Mouse (Mus musculus) hindbrain, embryonic 12.5 days (tissue): ENCODE data around the gene Pcid2. TPM values are rescaled to one million over a fixed set of nuclear protein-coding genes. Genes with fewer than 3 reads are reported as not detected.

Experiments
- ATAC-seq: fragments of 200-750 bp; cut with Nextera tagmentation; 2 replicates; pipeline ENCODE4 v1.8.0; 2017; ENCODE audit warnings: moderate TSS enrichment; ENCODE audit not compliant: low FRiP score
- H3K27ac ChIP-seq: fragments of 300-500 bp; sonication (generic); 2 replicates; pipeline ENCODE4 v1.5.1; 2016; ENCODE audit warnings: mild to moderate bottlenecking
- H3K27me3 ChIP-seq: fragments of 300-500 bp; sonication (generic); 2 replicates; pipeline ENCODE4 v1.6.1; 2016; ENCODE audit warnings: mild to moderate bottlenecking
- H3K36me3 ChIP-seq: fragments of 300-500 bp; sonication (generic); 2 replicates; pipeline ENCODE4 v1.6.1; 2016; ENCODE audit warnings: mild to moderate bottlenecking
- H3K4me1 ChIP-seq: fragments of 300-500 bp; sonication (generic); 2 replicates; pipeline ENCODE4 v1.6.1; 2016
- H3K4me2 ChIP-seq: fragments of 300-500 bp; sonication (generic); replicated peaks from 2 replicates; pipeline ENCODE4 v1.6.1; 2016; ENCODE audit warnings: mild to moderate bottlenecking
- H3K4me3 ChIP-seq: fragments of 300-500 bp; sonication (generic); 2 replicates; pipeline ENCODE4 v1.5.1; 2016; ENCODE audit warnings: mild to moderate bottlenecking
- H3K9ac ChIP-seq: fragments of 300-500 bp; sonication (generic); 2 replicates; pipeline ENCODE4 v1.6.1; 2016; ENCODE audit warnings: mild to moderate bottlenecking, moderate library complexity
- H3K9me3 ChIP-seq: fragments of 300-500 bp; sonication (generic); replicated peaks from 2 replicates; pipeline ENCODE4 v1.6.1; 2016; ENCODE audit warnings: mild to moderate bottlenecking
- WGBS: fragments of 180-500 bp; shearing (Covaris S2); methylation state at CpG from one replicate; pipeline ENCODE4 v1.1.7; 2016; 5-methylcytosine and 5-hydroxymethylcytosine counted together
- polyA plus RNA-seq: library from polyadenylated mRNA; unstranded; fragments of >200 nt; fragmentation: Nextera tagmentation; extraction: Ambion mirVana; gene quantifications from 2 replicates; pipeline ENCODE4 v1.2.1, GENCODE M21; 2016

Pcid2 gene
- polyA plus RNA-seq, 1 experiment from 2014 or later: 59.3 TPM

GRCm38 (mm10) chr8:13063112-13063511 is 42.1 kb downstream of the Pcid2 start:
- no peak overlapping the region for H3K9ac ChIP-seq
- H3K4me3 ChIP-seq: no peak overlapping the region
- no peaks in the 10 kb centered on the region; the same call in 1 of the 2 replicates for H3K27me3 ChIP-seq
- 85% methylated on average over 16 of the region's 16 CpGs for WGBS
- ATAC-seq: no peak
- no peaks in the 10 kb centered on the region for H3K36me3 ChIP-seq
- no peak overlapping the region for H3K27ac ChIP-seq
- no peaks in the 10 kb centered on the region for H3K9me3 ChIP-seq
- H3K4me1 ChIP-seq: no peaks in the 10 kb centered on the region
- no peak overlapping the region for H3K4me2 ChIP-seq

DNA sequence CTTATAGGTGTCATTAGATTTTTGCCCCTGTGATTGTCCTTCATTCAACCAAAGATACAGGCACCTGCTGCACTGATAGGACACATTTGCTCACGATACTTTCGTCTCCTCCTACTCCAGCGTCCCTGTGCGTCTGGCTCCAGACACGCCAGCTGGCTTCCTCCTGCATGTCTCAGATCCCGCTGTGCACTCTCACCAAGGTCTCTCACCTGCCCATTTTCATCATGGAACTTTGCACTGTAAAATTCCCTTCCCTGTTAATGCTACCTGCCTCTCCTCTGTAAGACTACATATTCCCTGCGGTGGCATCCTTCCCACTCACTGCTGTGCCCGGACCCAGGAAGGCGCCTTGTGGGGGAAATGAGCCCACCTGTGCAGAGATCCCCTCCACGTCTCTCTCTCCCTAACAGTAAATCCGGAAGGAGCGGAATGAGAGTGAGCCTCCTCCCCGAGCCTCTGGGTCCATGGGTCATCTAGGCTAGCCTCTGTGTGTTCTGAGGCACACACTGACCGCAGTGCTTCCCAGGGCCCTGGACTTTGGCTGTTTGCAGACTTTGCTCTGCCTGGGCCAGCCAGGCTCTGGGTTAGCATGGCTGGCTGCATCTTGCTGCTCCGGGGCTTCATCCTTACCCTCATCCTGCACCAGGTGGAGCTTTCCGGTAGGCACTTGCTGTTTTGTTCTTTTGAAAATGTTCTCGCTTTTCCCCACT is 44.7 kb downstream of the Pcid2 start, which contains the start of gene Proz:
Gene Proz, plus strand, starts transcription at position 474 of the 710 bp plus-strand sequence.
- ATAC-seq: no peak
- Histone ChIP-seq H3K27ac (no peak within 1 kb of the TSS), H3K9me3 (no peaks in the 10 kb centered on the region), H3K4me2 (no peak within 1 kb of the TSS), H3K9ac (no peak within 1 kb of the TSS), H3K36me3 (no peaks in the 10 kb centered on the region), H3K27me3 (no peaks in the 10 kb centered on the region; the same call in 1 of the 2 replicates), H3K4me3 (no peak within 1 kb of the TSS), H3K4me1 (no peaks in the 10 kb centered on the region)
- 77% methylated on average over 17 of the region's 17 CpGs for WGBS

DNA sequence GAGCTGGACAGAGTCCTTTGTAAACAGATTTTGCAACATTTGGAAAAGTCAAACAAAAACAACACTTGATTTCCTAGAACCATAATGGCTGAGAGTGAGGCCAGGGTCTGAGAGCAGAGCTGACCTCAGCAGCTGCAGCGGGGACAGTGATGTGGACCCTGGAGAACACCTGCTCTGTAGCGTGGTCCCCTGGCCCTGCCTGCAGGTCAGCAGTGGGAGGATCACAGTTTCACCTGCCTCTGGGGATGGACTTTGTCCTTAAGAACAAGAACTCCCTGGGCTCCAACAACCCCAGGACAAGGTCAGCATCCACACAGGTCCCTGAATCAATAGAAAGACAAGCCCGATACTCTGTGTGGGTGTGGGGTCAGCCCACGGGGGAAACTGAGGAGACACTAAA is 47.9 kb downstream of the Pcid2 start:
- H3K36me3 ChIP-seq: no peaks in the 10 kb centered on the region
- no peaks in the 10 kb centered on the region; the same call in 1 of the 2 replicates for H3K27me3 ChIP-seq
- 81% methylated on average over 4 of the region's 4 CpGs for WGBS

DNA sequence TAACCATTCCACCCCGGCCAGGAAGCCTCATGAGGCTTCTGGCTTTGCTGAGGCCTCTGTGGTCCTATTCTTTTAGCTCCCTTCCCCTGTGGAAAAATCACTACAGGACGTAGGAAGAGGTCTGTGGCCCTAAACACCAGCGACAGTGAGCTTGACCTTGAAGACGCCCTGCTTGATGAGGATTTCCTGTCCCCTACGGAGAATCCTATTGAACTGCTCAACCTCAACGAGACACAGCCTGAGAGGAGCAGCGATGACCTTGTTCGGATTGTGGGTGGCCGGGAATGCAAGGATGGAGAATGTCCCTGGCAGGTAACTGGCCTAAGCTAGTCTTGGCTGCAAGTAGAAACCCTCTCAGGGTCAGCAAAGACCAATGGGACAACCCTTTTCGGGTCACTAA is 54.7 kb downstream of the Pcid2 start:
- Histone ChIP-seq H3K4me3 (no peak overlapping the region), H3K4me2 (no peak overlapping the region), H3K4me1 (no peaks in the 10 kb centered on the region), H3K9me3 (no peaks in the 10 kb centered on the region), H3K9ac (no peak overlapping the region), H3K27ac (no peak overlapping the region), H3K27me3 (no peaks in the 10 kb centered on the region; the same call in 1 of the 2 replicates), H3K36me3 (no peaks in the 10 kb centered on the region)
- WGBS: 71% methylated on average over 10 of the region's 10 CpGs
- no peak for ATAC-seq

More for the DNA sequence above, 47.9 kb downstream of the Pcid2 start:
- no peak overlapping the region for H3K4me3 ChIP-seq
- H3K9ac ChIP-seq: no peak overlapping the region
- no peaks in the 10 kb centered on the region for H3K4me1 ChIP-seq
- no peak for ATAC-seq
- H3K4me2 ChIP-seq: no peak overlapping the region
- no peaks in the 10 kb centered on the region for H3K9me3 ChIP-seq
- H3K27ac ChIP-seq: no peak overlapping the region

GRCm38 (mm10) chr8:13047652-13048051 is 57.6 kb downstream of the Pcid2 start:
- no peaks in the 10 kb centered on the region for H3K9me3 ChIP-seq
- H3K9ac ChIP-seq: no peak overlapping the region
- no peak overlapping the region for H3K4me3 ChIP-seq
- no peaks in the 10 kb centered on the region for H3K36me3 ChIP-seq
- H3K4me2 ChIP-seq: no peak overlapping the region
- no peaks in the 10 kb centered on the region for H3K4me1 ChIP-seq
- no peak for ATAC-seq
- H3K27me3 ChIP-seq: no peaks in the 10 kb centered on the region; the same call in 1 of the 2 replicates
- H3K27ac ChIP-seq: no peak overlapping the region
- 59% methylated on average over 5 of the region's 5 CpGs for WGBS

- 84% methylated on average over 4 of the region's 4 CpGs for WGBS
- H3K9me3 ChIP-seq: no peaks in the 10 kb centered on the region
- H3K27ac ChIP-seq: no peak overlapping the region
- H3K9ac ChIP-seq: no peak overlapping the region
- no peak for ATAC-seq
- no peaks in the 10 kb centered on the region; the same call in 1 of the 2 replicates for H3K4me1 ChIP-seq
- no peak overlapping the region for H3K4me2 ChIP-seq
- H3K27me3 ChIP-seq: no peaks in the 10 kb centered on the region; the same call in 1 of the 2 replicates
- H3K4me3 ChIP-seq: no peak overlapping the region
- no peaks in the 10 kb centered on the region for H3K36me3 ChIP-seq
Measured at GRCm38 (mm10) chr8:13041459-13041858, 63.8 kb downstream of the Pcid2 start.

- H3K4me2 ChIP-seq: no peak overlapping the region
- no peaks in the 10 kb centered on the region; the same call in 1 of the 2 replicates for H3K4me1 ChIP-seq
- no peaks in the 10 kb centered on the region; the same call in 1 of the 2 replicates for H3K27me3 ChIP-seq
- H3K9me3 ChIP-seq: no peaks in the 10 kb centered on the region
- no peak overlapping the region for H3K9ac ChIP-seq
- H3K27ac ChIP-seq: no peak overlapping the region
- no peak for ATAC-seq
- no peak overlapping the region for H3K4me3 ChIP-seq
- H3K36me3 ChIP-seq: no peaks in the 10 kb centered on the region
- WGBS: 79% methylated on average over 6 of the region's 6 CpGs
Measured at GRCm38 (mm10) chr8:13039054-13039453, 66.2 kb downstream of the Pcid2 start.

DNA sequence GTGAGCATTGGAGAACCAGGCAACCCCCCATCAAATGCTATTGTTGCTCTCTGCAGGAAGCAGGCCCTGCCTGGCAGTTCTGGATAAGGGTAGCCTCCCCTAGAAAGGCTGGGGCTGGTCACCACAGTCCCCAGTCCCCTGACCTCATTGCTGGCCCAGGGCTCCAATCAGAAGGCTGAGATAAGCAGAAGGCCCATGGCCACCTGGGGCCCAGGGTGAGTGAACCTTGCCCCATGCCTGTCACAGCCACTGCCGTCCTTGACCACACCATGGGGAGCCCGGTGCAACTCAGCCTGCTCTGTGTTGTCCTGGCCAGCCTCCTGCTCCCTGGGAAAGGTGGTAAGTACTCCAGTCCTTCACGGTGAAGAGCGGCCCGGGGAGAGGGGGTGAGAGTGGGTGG is 67.7 kb downstream of the Pcid2 start:
- H3K4me3 ChIP-seq: no peak overlapping the region
- no peaks in the 10 kb centered on the region; the same call in 1 of the 2 replicates for H3K4me1 ChIP-seq
- no peaks in the 10 kb centered on the region for H3K9me3 ChIP-seq
- no peaks in the 10 kb centered on the region for H3K36me3 ChIP-seq
- H3K9ac ChIP-seq: no peak overlapping the region
- ATAC-seq: no peak
- no peaks in the 10 kb centered on the region; the same call in 1 of the 2 replicates for H3K27me3 ChIP-seq
- H3K4me2 ChIP-seq: no peak overlapping the region
- WGBS: 32% methylated on average over 5 of the region's 5 CpGs
- no peak overlapping the region for H3K27ac ChIP-seq

DNA sequence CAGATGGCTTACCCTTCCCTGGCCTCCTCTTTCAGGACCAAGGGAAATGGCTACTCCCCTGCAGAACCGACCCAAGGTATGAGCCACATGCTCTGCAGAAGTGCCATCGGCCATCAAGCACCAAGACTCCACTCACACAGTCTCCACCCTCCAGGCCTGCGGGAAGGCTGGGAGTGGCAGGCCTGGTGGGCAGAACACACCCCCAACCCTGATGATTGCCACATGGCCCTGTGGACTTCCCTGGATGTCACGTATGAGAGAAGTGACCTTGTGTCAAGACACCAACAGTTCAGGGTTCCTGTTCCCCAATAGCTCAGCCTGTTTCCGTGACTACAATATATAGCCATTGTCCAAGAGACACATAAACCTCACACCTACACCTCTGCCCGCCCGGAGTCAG is 68.2 kb downstream of the Pcid2 start, which contains the start of gene F10:
Gene F10, plus strand, starts transcription at position 294 of the 400 bp plus-strand sequence.
- Histone ChIP-seq H3K4me2 (no peak within 1 kb of the TSS), H3K27me3 (no peaks in the 10 kb centered on the region; the same call in 1 of the 2 replicates), H3K9me3 (no peaks in the 10 kb centered on the region), H3K4me1 (no peaks in the 10 kb centered on the region; the same call in 1 of the 2 replicates), H3K4me3 (no peak within 1 kb of the TSS), H3K36me3 (no peaks in the 10 kb centered on the region), H3K9ac (no peak within 1 kb of the TSS), H3K27ac (no peak within 1 kb of the TSS)
- ATAC-seq: no peak
- 79% methylated on average over 7 of the region's 7 CpGs for WGBS

GRCm38 (mm10) chr8:13036346-13036812 is 68.9 kb downstream of the Pcid2 start:
- Histone ChIP-seq H3K9ac (no peak overlapping the region), H3K27me3 (no peaks in the 10 kb centered on the region; the same call in 1 of the 2 replicates), H3K4me2 (no peak overlapping the region), H3K4me1 (no peaks in the 10 kb centered on the region; the same call in 1 of the 2 replicates), H3K36me3 (no peaks in the 10 kb centered on the region), H3K27ac (no peak overlapping the region), H3K4me3 (no peak overlapping the region), H3K9me3 (no peaks in the 10 kb centered on the region)
- ATAC-seq: no peak
- WGBS: 91% methylated on average over 10 of the region's 10 CpGs

DNA sequence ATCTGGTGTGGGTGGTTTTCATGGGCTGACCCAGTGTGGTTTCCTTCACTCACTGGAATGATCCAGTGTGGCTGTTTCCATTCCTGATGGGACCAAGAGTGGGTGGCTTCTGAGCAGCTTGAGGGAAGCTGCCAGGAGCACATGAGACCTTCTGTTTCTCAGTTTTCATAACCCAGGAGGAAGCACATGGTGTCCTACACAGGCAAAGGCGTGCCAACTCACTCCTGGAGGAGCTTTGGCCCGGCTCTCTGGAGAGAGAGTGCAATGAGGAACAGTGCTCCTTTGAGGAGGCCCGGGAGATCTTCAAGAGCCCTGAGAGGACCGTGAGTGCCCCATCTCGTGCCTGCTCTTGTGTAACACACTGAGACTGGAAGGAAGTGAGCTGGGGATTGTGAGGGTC is 76.8 kb downstream of the Pcid2 start:
- Histone ChIP-seq H3K4me3 (no peak overlapping the region), H3K27me3 (no peaks in the 10 kb centered on the region), H3K4me2 (no peak overlapping the region), H3K36me3 (no peaks in the 10 kb centered on the region), H3K9me3 (no peaks in the 10 kb centered on the region), H3K4me1 (peaks cover 2% of the 10 kb centered on the region; the same call in 1 of the 2 replicates), H3K27ac (no peak overlapping the region; the same call in 1 of the 2 replicates), H3K9ac (no peak overlapping the region)
- 74% methylated on average over 5 of the region's 5 CpGs for WGBS
- no peak for ATAC-seq

GRCm38 (mm10) chr8:13027615-13028014 is 77.6 kb downstream of the Pcid2 start:
- Histone ChIP-seq H3K9ac (no peak overlapping the region), H3K27me3 (no peaks in the 10 kb centered on the region), H3K4me1 (peaks cover 2% of the 10 kb centered on the region; the same call in 1 of the 2 replicates), H3K4me3 (no peak overlapping the region), H3K4me2 (no peak overlapping the region), H3K27ac (no peak overlapping the region), H3K9me3 (no peaks in the 10 kb centered on the region), H3K36me3 (no peaks in the 10 kb centered on the region)
- 89% methylated on average over 5 of the region's 5 CpGs for WGBS
- no peak for ATAC-seq
